Mouse (Mus musculus) myocyte (in vitro differentiated cells): ENCODE data around the gene Tmem92.

Experiments
- POLR2A ChIP-seq: IDR thresholded peaks from one replicate; pipeline ENCODE4 v1.6.1; 2011; ENCODE audit warnings: low read depth, mild to moderate bottlenecking, control low read depth, moderate library complexity; ENCODE audit not compliant: insufficient read length
- POLR2AphosphoS2 ChIP-seq: IDR thresholded peaks from one replicate; pipeline ENCODE4 v1.6.1; 2011; ENCODE audit warnings: low read depth, control low read depth; ENCODE audit not compliant: insufficient read length

- no peak for TF ChIP-seq POLR2A
- TF ChIP-seq POLR2AphosphoS2: no peak
Observed at GRCm38 (mm10) chr11:94732773-94733172, 49.7 kb downstream of the Tmem92 start.
